Mouse (Mus musculus): ENCODE data around the gene Aatk.

Gene Aatk

GRCm38 (mm10) chr11:119986751-119987425, 60.1 kb downstream of the Aatk start:
- DNase-seq, result no peak

- no peak for DNase-seq
Observed at GRCm38 (mm10) chr11:119983151-119983550, 63.8 kb downstream of the Aatk start.

DNA sequence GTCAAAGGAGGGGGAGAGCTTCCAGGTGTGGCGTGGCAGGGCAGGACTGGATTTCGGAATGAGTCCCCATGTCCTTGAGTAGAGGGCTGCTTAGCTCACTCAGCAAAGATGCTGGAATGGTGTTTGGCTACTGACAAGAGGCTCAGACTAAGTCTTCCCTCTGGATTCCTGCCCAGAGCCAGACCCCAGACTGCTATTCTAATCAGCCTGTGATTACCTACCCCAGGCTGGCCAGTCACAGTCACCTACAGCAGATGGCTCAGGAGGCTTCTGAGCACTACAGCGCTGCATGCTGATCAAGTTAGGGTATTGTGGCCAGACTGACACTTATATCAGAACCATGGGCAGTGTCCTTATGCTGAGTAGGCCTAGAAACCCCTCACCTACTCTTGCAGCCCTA, 64.7 kb downstream of the Aatk start:
- no peak for DNase-seq

GRCm38 (mm10) chr11:119981769-119982168, 65.2 kb downstream of the Aatk start:
- no peak for DNase-seq

DNA sequence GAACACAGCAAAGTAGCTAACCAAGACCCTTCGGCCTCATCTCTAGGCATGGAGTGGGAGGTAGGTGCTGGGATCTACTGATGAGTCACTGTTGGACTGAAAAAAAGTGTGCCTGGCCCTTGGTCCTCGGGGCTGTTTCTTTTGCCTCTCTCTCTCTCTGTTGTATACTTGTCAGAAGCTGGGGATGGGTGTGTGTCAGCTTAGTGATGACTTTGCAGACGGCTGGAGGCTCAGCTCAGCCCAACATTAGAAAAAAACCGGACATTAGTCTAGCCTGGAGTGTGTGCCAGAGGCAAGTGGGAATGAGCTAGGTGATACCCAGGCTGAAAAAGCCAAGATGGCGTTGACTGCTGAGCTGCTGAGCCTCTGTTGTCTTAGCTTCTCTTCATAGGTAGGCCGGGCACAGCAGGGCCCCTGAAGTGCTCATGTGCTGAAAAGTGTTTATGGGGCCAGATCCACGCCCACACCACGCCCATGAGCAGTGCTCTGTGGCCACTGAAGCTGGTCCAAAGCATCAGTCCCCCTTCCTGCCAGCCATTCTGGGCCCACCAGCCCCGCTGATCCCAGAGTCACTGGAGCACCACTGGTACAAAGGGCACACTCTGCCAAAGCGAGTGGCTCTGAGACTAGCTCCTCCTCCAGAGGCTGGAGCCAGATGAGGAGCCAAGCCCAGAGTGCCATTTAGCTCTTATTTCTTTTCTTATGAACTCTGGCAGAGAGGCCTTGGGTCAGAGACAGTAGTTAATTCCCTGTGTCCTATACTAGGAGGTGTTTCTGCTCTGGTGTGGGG, 67.2 kb downstream of the Aatk start:
- no peak for DNase-seq

GRCm38 (mm10) chr11:119978701-119979100, 68.3 kb downstream of the Aatk start:
- no peak for DNase-seq

GRCm38 (mm10) chr11:119975739-119976501, 71.0 kb downstream of the Aatk start:
- peak; percentile 65 for DNase-seq

DNA sequence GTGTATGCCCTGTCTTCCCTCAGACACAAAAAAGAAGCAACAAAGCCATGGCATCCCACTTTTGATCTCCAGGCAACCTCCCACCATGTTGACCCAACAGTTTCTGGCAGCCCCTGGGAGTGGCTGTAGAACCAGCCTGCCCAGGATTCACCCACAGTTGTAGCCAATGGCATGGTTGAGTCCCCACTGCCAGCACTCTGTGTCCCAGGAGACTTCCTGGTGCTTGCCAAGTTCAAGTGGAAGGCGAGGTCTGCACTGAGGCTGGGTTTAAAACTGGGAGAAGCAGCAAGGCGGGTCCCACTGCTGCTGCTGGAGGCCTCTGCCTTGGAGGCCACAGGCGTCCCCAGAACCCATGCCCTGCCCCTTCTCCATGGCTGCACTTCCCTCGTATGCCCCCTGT, 73.2 kb downstream of the Aatk start:
- DNase-seq, result peak; percentile 36

GRCm38 (mm10) chr11:119970021-119970851, 76.7 kb downstream of the Aatk start:
- DNase-seq, result no peak

- DNase-seq, result no peak
Observed at GRCm38 (mm10) chr11:119967892-119968291, 79.1 kb downstream of the Aatk start.

DNA sequence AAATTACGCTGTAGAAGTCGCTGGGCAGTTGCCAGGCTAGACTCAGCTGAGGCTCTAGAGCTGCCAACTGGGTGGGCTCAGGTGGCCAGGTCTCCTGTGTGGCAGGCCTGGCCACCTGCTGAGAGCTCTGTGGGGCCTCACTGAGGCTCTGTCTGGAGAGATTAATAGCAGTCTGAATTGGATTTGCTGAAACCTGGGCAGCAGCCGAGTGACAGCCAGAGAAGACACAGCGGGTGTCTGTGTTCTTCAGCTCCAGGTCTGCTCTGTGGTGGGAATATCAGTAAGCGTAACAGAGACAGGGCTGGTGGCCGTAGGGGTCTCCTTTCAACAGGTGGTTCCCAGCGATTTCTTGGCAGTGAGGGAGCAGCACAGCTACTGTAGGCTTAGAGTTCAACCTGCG, 79.6 kb downstream of the Aatk start:
- no peak for DNase-seq

- no peak for DNase-seq
Observed at GRCm38 (mm10) chr11:119966294-119966693, 80.7 kb downstream of the Aatk start.

GRCm38 (mm10) chr11:119965053-119965452, 81.9 kb downstream of the Aatk start:
- DNase-seq, result no peak

DNA sequence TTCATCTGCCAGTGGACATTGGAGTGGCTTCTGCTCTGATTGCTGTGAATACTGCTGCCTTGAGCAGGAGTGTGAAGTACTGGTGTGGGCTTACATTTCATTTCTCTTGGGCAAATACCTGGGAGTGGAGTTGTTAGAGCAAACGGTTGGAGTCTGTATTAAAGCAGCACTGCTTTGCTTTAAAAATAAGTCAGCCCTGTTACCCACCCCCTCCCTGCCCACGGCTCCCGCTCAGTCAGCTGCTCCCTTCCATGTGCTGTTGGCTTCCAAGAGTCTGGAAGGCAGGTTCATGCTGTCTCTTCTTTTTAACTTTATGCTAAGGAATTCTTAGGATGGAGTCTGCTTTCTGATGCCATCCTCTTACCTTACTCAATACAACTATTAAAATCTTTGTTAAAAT, 85.5 kb downstream of the Aatk start:
- DNase-seq, result no peak

- DNase-seq, result no peak
Observed at GRCm38 (mm10) chr11:119960671-119961070, 86.3 kb downstream of the Aatk start.

DNA sequence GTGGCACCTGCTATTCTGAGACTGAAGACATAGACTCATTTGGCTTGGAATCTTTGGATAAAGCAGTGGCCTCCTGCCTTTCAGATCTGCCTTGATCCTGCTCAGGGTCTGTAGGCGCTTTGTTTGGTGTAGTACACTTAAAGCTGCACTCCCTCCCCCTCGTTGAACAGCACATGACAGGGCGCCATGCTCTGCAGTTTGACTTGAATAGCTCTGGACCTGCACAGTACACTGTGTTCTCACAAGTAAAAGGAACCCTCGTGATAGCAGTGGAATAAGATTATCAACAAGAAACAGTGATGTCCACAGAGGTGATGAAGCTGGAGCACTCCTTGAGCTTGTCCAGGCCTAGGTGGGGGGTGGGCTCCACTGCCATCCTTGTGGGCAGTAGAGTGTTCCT, 87.3 kb downstream of the Aatk start:
- DNase-seq, result no peak

GRCm38 (mm10) chr11:119958856-119959255, 88.1 kb downstream of the Aatk start:
- peak; percentile 31 for DNase-seq

Measured in lung, postnatal 10 days (tissue).